Mouse (Mus musculus) splenic B cell, adult 2 months (primary cell): ENCODE results near the gene Evpl.

ENCODE experiments used
- DNase-seq: peaks from one replicate; pipeline ENCODE4 v3.0.0-alpha.2; 2011; ENCODE audit warnings: low read depth, low spot score
- H3K27me3 ChIP-seq: 2 replicates; pipeline ENCODE4 v1.6.1; 2012; ENCODE audit warnings: mild to moderate bottlenecking, low read length, moderate library complexity, mixed read lengths; ENCODE audit not compliant: control insufficient read depth, poor library complexity, insufficient read depth, severe bottlenecking
- H3K36me3 ChIP-seq: 2 replicates; pipeline ENCODE4 v1.6.1; 2012; ENCODE audit warnings: mild to moderate bottlenecking, low read length, moderate library complexity, mixed read lengths; ENCODE audit not compliant: control insufficient read depth, poor library complexity, insufficient read depth, severe bottlenecking

Gene Evpl

GRCm38 (mm10) chr11:116267637-116268036 is 29.8 kb upstream of the Evpl start:
- no peaks in the 10 kb centered on the region for H3K27me3 ChIP-seq
- peak; percentile 24 for DNase-seq
- peaks cover 23% of the 10 kb centered on the region for H3K36me3 ChIP-seq

- H3K36me3 ChIP-seq: peaks cover 21% of the 10 kb centered on the region
- no peak for DNase-seq
- no peaks in the 10 kb centered on the region for H3K27me3 ChIP-seq
These were observed 28.0 kb upstream of the Evpl start for GRCm38 (mm10) chr11:116265850-116266249.

GRCm38 (mm10) chr11:116265352-116265751 is 27.5 kb upstream of the Evpl start:
- Histone ChIP-seq H3K36me3 (peaks cover 25% of the 10 kb centered on the region), H3K27me3 (no peaks in the 10 kb centered on the region)
- DNase-seq: peak; percentile 46

GRCm38 (mm10) chr11:116260259-116260658 is 22.4 kb upstream of the Evpl start:
- Histone ChIP-seq H3K36me3 (peaks cover 18% of the 10 kb centered on the region), H3K27me3 (no peaks in the 10 kb centered on the region)
- DNase-seq: no peak

GRCm38 (mm10) chr11:116259461-116259860 is 21.6 kb upstream of the Evpl start:
- peaks cover 16% of the 10 kb centered on the region for H3K36me3 ChIP-seq
- no peaks in the 10 kb centered on the region for H3K27me3 ChIP-seq
- no peak for DNase-seq

GRCm38 (mm10) chr11:116255982-116256675 is 18.3 kb upstream of the Evpl start:
- no peak for DNase-seq

GRCm38 (mm10) chr11:116255090-116255981 is 17.5 kb upstream of the Evpl start:
- H3K27me3 ChIP-seq: no peaks in the 10 kb centered on the region
- H3K36me3 ChIP-seq: peaks cover 6% of the 10 kb centered on the region
- no peak for DNase-seq

More at GRCm38 (mm10) chr11:116255982-116256675, 18.3 kb upstream of the Evpl start:
- Histone ChIP-seq H3K27me3 (no peaks in the 10 kb centered on the region), H3K36me3 (peaks cover 9% of the 10 kb centered on the region)

GRCm38 (mm10) chr11:116254627-116255026 is 16.8 kb upstream of the Evpl start:
- Histone ChIP-seq H3K27me3 (no peaks in the 10 kb centered on the region), H3K36me3 (peaks cover 2% of the 10 kb centered on the region)
- peak; percentile 8 for DNase-seq

GRCm38 (mm10) chr11:116253076-116253600 is 15.3 kb upstream of the Evpl start:
- Histone ChIP-seq H3K27me3 (no peaks in the 10 kb centered on the region), H3K36me3 (peaks cover 2% of the 10 kb centered on the region)
- no peak for DNase-seq

GRCm38 (mm10) chr11:116250898-116251297 is 13.0 kb upstream of the Evpl start:
- no peak for DNase-seq
- Histone ChIP-seq H3K27me3 (no peaks in the 10 kb centered on the region), H3K36me3 (peaks cover 5% of the 10 kb centered on the region)

GRCm38 (mm10) chr11:116247502-116248222 is 9.8 kb upstream of the Evpl start:
- no peaks in the 10 kb centered on the region for H3K27me3 ChIP-seq
- peaks cover 10% of the 10 kb centered on the region for H3K36me3 ChIP-seq
- no peak for DNase-seq

GRCm38 (mm10) chr11:116245616-116246015 is 7.7 kb upstream of the Evpl start:
- H3K36me3 ChIP-seq: peaks cover 7% of the 10 kb centered on the region
- DNase-seq: no peak
- H3K27me3 ChIP-seq: no peaks in the 10 kb centered on the region

GRCm38 (mm10) chr11:116244580-116244979 is 6.7 kb upstream of the Evpl start:
- H3K27me3 ChIP-seq: no peaks in the 10 kb centered on the region
- H3K36me3 ChIP-seq: peaks cover 7% of the 10 kb centered on the region
- DNase-seq: no peak

GRCm38 (mm10) chr11:116241744-116242235 is 3.9 kb upstream of the Evpl start:
- H3K27me3 ChIP-seq: no peaks in the 10 kb centered on the region
- DNase-seq: no peak
- H3K36me3 ChIP-seq: peaks cover 7% of the 10 kb centered on the region; the same call in 1 of the 2 replicates
